Comparison of ENCODE assay signal across 28 mouse cellular contexts in genomic region chr2:3188745-3189475, GRCm38 (mm10).
DNase-seq lines count a peak whose midpoint lies in the region; ATAC-seq and TF ChIP-seq lines count a peak whose summit lies in the region.
"Had no signal": no experiment of that assay in that cellular context is flagged by ENCODE, and none has a peak within 500 bp of the region (broad histone marks: within the 10 kb centered on the region; RNA-seq: fewer than 3 reads in every experiment).

No protein-coding gene starts in this region.

- WGBS in intestine, embryonic 15.5 days: 84% methylated on average over 10 of the region's 10 CpGs
- 69% methylated on average over 10 of the region's 10 CpGs for WGBS in liver, embryonic 12.5 days (ENCODE audit: insufficient replicate concordance)
- WGBS in olfactory bulb, adult 2 months: 80% methylated on average over 10 of the region's 10 CpGs

- H3K4me2 ChIP-seq in intestine, embryonic 15.5 days (replicated peaks): no peak overlapping the region
- no peak overlapping the region for H3K4me2 ChIP-seq in liver, embryonic 12.5 days
- H3K4me2 ChIP-seq: embryonic facial prominence, embryonic 15.5 days; heart, embryonic 13.5 days; hindbrain, embryonic 14.5 days; limb, embryonic 13.5 days; midbrain, embryonic 15.5 days; neural tube, embryonic 15.5 days; stomach, embryonic 15.5 days had no signal

- DNase-seq in layer of hippocampus, adult 2 months (ENCODE audit: low spot score in 2 of 2): no peak
- DNase-seq in layer of hippocampus, adult 11-12 months (ENCODE audit: low spot score): no peak
- DNase-seq in gastrocnemius, adult 18-20 months (ENCODE audit: low spot score): no peak
- DNase-seq in thymus, adult 18-20 months: no peak
- DNase-seq: adrenal gland, postnatal 36 days; B cell, adult 2 months; cerebellum, adult 2 months; cerebellum, postnatal 14 days; heart, postnatal 10 days; kidney, adult 9 months; kidney, postnatal 14 days; lung, adult 18-20 months; lung, postnatal 4 days; right cerebral cortex, postnatal 14 days; thymus, postnatal 36 days had no signal

- no peaks in the 10 kb centered on the region for H3K9me3 ChIP-seq in intestine, embryonic 15.5 days
- H3K9me3 ChIP-seq in liver, embryonic 12.5 days (replicated peaks): no peaks in the 10 kb centered on the region
- H3K9me3 ChIP-seq: embryonic facial prominence, embryonic 10.5 days; embryonic facial prominence, embryonic 15.5 days; heart, embryonic 13.5 days; limb, embryonic 13.5 days; midbrain, embryonic 15.5 days; neural tube, embryonic 15.5 days; stomach, embryonic 15.5 days had no signal

- peak; percentile 55 for ATAC-seq in intestine, embryonic 15.5 days
- peak; percentile 40; the same call in 1 of the 2 replicates for ATAC-seq in liver, embryonic 12.5 days
- ATAC-seq: forebrain, embryonic 14.5 days; lung, postnatal 0 days; midbrain, embryonic 15.5 days had no signal

- H3K36me3 ChIP-seq in intestine, embryonic 15.5 days: no peaks in the 10 kb centered on the region
- no peaks in the 10 kb centered on the region for H3K36me3 ChIP-seq in liver, embryonic 12.5 days
- H3K36me3 ChIP-seq: stomach, embryonic 15.5 days had no signal

- no peak for TF ChIP-seq POLR2A in olfactory bulb, adult 2 months (IDR thresholded peaks at IDR 0.05; ENCODE audit: insufficient read depth, low read depth, low read length)

- no peak overlapping the region for H3K9ac ChIP-seq in intestine, embryonic 15.5 days
- H3K9ac ChIP-seq in liver, embryonic 12.5 days: no peak overlapping the region
- H3K9ac ChIP-seq: embryonic facial prominence, embryonic 15.5 days; heart, embryonic 13.5 days; hindbrain, embryonic 14.5 days; limb, embryonic 13.5 days; midbrain, embryonic 15.5 days; neural tube, embryonic 15.5 days; stomach, embryonic 15.5 days had no signal

- no peaks in the 10 kb centered on the region for H3K27me3 ChIP-seq in intestine, embryonic 15.5 days (replicated peaks)
- no peaks in the 10 kb centered on the region for H3K27me3 ChIP-seq in liver, embryonic 12.5 days (replicated peaks)
- H3K27me3 ChIP-seq: embryonic facial prominence, embryonic 15.5 days; heart, embryonic 13.5 days; limb, embryonic 13.5 days; midbrain, embryonic 15.5 days; neural tube, embryonic 15.5 days; stomach, embryonic 15.5 days had no signal

- no peak overlapping the region for H3K4me3 ChIP-seq in layer of hippocampus, adult 2 months
- H3K4me3 ChIP-seq in intestine, embryonic 15.5 days (replicated peaks): no peak overlapping the region
- H3K4me3 ChIP-seq in liver, embryonic 12.5 days: no peak overlapping the region
- no peak overlapping the region for H3K4me3 ChIP-seq in olfactory bulb, adult 2 months (ENCODE audit: insufficient read depth, low read depth, low read length)
- H3K4me3 ChIP-seq: embryonic facial prominence, embryonic 10.5 days; embryonic facial prominence, embryonic 15.5 days; heart, embryonic 13.5 days; limb, embryonic 13.5 days; midbrain, embryonic 15.5 days; neural tube, embryonic 15.5 days; stomach, embryonic 15.5 days had no signal

- TF ChIP-seq CTCF in layer of hippocampus, adult 2 months (conservative IDR thresholded peaks at IDR 0.05): no peak
- no peak for TF ChIP-seq CTCF in olfactory bulb, adult 2 months (IDR thresholded peaks at IDR 0.05; ENCODE audit: insufficient read depth, low read depth, low read length)

- H3K4me1 ChIP-seq in intestine, embryonic 15.5 days (replicated peaks): no peaks in the 10 kb centered on the region
- H3K4me1 ChIP-seq in liver, embryonic 12.5 days: 0 out of 2 replicates have a peak, but pooled peaks cover 6% of the 10 kb centered on the region
- peaks cover 8% of the 10 kb centered on the region for H3K4me1 ChIP-seq in olfactory bulb, adult 2 months (ENCODE audit: control insufficient read depth, insufficient read depth, low read length)
- H3K4me1 ChIP-seq: embryonic facial prominence, embryonic 15.5 days; limb, embryonic 13.5 days; midbrain, embryonic 15.5 days; neural tube, embryonic 15.5 days; stomach, embryonic 15.5 days had no signal

- H3K27ac ChIP-seq in layer of hippocampus, adult 2 months: peak overlapping the region; percentile 47
- no peak overlapping the region for H3K27ac ChIP-seq in intestine, embryonic 15.5 days
- H3K27ac ChIP-seq in liver, embryonic 12.5 days: no peak overlapping the region
- H3K27ac ChIP-seq in olfactory bulb, adult 2 months (ENCODE audit: insufficient read depth, low read depth, low read length): peak overlapping the region; percentile 18; the same call in 1 of the 2 replicates
- H3K27ac ChIP-seq: embryonic facial prominence, embryonic 10.5 days; embryonic facial prominence, embryonic 15.5 days; heart, embryonic 13.5 days; hindbrain, embryonic 14.5 days; limb, embryonic 13.5 days; midbrain, embryonic 15.5 days; neural tube, embryonic 15.5 days; stomach, embryonic 15.5 days had no signal

Comparison
In these comparisons a context has a peak if more than half of its experiments do, and no peak if none do; other contexts are left out.
1. H3K27ac ChIP-seq: peak in layer of hippocampus, adult 2 months (single experiment) and olfactory bulb, adult 2 months (single experiment); none in intestine, embryonic 15.5 days (single experiment) and liver, embryonic 12.5 days (single experiment).